Mouse (Mus musculus) splenic B cell, adult 2 months (primary cell): ENCODE data around the gene Gm20388.

Experiments
- DNase-seq: peaks from one replicate; pipeline ENCODE4 v3.0.0-alpha.2; 2011; ENCODE audit warnings: low read depth, low spot score
- H3K27me3 ChIP-seq: 2 replicates; pipeline ENCODE4 v1.6.1; 2012; ENCODE audit warnings: mild to moderate bottlenecking, low read length, moderate library complexity, mixed read lengths; ENCODE audit not compliant: control insufficient read depth, poor library complexity, insufficient read depth, severe bottlenecking
- H3K36me3 ChIP-seq: 2 replicates; pipeline ENCODE4 v1.6.1; 2012; ENCODE audit warnings: mild to moderate bottlenecking, low read length, moderate library complexity, mixed read lengths; ENCODE audit not compliant: control insufficient read depth, poor library complexity, insufficient read depth, severe bottlenecking

Gene Gm20388

DNA sequence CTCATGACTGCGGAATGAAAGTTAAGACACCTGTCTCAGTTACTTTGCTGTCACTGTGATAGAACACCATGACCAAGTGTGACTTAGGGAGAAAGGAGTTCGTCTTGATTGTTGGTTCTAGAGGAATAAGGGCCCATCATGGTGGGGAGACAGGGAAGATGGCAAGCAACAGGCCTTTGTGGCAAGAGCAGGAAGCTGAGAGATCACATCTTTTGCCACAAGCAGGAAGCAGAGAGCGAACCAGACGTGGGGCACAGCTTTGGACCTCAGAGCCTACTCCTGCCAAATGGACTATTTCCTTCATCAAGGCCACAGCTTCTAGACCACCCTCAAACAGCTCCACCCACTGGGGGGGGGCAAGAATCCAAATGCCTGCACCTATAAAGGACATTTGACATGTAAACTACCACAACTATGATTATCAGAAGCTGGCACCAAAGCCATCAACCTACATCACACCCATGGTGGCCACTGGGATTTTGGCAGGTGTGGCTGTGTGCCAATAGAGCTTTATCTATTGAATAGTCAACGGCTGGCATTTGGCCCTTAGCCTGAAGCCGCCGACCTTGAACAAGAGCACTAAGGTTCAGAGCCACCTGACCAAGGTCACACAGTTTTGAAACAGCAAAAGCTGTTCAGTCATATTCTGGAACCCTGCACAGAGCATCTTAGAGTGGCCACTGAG is 2854.3 kb downstream of the Gm20388 start:
- Histone ChIP-seq H3K36me3 (no peaks in the 10 kb centered on the region), H3K27me3 (no peaks in the 10 kb centered on the region)
- no peak for DNase-seq

DNA sequence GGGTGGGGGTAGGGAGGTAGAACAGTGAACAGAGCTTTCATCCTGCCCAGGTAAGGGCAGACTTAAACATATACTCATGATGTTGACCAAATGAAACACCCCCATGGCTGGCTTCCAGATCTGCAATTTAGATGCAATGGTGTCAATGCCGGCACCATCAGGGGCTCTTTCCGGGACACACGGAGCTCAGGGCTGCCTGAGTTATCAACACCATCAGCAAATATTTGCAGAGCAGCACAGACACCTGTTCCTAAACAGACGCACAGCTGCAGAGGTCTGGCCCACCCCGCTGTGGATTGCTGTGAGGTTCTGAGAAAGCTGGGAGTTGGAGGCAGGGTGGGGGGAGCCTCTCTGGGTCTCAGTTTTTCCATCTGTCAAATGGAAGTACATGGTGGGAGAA is 2855.5 kb downstream of the Gm20388 start:
- Histone ChIP-seq H3K27me3 (no peaks in the 10 kb centered on the region), H3K36me3 (no peaks in the 10 kb centered on the region)
- DNase-seq: no peak

DNA sequence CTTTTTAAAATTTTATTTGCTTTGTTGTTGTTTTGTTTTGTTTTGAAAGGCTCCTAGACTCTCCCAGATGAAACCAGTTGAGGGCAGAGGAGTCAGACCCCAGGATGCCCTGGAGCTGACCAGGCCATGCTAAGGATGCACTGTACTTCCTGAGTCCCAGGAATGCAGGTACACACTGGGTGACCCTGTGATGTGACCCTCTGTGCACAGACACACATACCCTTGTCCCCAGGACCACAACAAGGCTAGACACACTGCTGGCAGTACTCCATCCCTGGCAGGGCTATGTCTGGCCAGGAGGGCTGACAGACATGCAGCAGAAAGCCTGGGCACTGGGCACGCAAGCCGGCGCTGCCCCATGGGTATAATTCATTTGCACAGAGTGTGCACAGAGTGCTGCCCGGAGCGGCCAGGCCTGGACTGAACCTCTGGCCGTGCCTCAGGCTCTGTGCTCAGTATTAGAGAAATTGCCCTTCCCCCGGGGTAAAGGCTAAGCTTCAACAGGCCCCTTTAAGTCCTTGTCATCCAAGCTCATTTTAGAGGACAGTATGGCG is 2856.1 kb downstream of the Gm20388 start:
- Histone ChIP-seq H3K27me3 (no peaks in the 10 kb centered on the region), H3K36me3 (no peaks in the 10 kb centered on the region)
- DNase-seq: no peak

DNA sequence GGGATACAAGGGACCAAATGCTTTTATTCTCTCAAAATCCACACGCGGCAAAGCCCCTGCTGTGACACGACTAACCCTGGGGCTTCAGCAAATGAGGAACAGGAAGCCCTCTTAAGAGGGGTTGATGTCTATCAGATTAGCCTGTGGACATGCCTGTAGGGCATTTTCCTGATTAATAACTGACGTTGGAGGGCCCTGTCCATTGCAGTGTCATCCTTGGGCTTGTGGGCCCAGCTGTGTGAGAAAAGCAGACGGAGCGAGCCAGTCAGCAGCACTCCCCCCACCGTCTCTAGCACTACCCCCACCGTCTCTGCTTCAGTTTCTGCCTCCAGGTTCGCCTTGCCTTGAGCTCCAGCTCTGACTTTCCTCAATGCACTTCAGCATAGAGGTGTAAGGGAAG is 2856.6 kb downstream of the Gm20388 start:
- no peak for DNase-seq
- no peaks in the 10 kb centered on the region for H3K27me3 ChIP-seq

DNA sequence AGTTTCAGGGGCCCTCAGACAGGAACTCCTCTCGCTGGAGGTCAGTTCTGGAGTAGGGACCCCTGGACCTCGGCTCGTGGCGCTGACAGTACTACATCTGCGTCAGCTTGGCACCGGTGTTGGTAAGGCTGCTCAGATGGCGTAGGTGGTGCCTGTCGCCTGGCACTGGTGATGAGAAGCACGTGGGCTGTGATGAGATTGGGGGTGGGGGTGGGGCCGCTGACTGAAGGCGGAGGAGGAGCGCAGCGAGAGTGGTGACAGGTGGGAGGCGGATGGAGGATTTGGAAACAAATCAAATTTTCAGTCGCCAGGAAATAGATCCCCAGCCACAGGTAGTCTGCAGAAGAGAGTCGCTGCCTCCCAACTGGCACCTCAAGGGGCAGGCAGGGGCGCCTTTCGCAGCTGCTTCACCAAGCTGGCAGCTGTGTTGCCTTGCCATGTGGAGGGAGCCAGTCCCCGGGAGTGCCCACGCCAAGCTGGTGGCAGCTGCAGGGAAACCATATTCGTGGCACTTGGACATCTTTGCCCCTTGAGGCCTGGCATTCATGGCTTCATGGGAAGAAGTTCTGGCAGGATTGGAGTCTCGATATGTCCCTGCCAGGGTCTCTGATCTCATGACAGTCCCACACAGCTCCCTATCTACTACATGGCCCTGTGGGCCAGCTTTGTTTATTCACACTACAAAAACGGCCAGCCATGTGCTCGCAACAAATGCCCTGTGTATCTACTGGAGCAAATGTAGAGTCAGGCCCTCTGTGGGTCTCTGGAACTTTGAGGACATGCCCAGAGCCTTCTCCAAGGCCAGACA is 2858.8 kb downstream of the Gm20388 start:
- DNase-seq: peak; percentile 13
- H3K27me3 ChIP-seq: no peaks in the 10 kb centered on the region
- no peaks in the 10 kb centered on the region for H3K36me3 ChIP-seq

More for the DNA sequence above, 2856.6 kb downstream of the Gm20388 start:
- no peaks in the 10 kb centered on the region for H3K36me3 ChIP-seq

DNA sequence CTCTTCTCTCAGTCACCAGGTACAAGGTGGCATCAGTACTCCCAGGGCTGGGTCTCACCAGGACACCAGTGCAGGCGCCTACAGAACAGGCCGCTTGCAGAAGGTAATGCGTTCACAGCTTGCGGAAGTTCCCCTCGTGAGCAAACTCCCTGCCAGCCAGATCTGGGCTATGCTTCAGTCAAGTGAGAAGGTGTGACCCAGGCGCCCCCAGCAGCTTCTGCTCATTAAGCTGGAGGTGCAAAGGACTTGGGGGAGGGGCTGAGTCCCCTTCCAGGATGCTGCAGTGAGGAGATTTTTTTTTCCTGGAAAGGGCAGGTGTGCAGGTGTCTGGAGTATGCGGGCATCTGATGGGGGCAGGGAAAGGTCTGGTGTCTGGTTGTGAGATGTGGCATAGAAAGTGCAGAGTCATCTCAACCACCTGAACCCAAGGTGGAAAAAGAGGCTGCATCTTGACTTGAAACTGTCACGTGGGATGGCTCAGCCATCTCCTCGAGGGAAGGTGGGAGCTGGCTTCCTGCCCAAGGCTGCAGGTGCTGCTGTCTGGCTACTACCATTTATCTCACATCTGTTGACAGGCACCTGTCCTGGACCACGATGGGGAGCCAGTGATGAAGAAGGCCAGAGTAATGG is 2861.9 kb downstream of the Gm20388 start:
- peak; percentile 39 for DNase-seq
- Histone ChIP-seq H3K36me3 (no peaks in the 10 kb centered on the region), H3K27me3 (no peaks in the 10 kb centered on the region)

DNA sequence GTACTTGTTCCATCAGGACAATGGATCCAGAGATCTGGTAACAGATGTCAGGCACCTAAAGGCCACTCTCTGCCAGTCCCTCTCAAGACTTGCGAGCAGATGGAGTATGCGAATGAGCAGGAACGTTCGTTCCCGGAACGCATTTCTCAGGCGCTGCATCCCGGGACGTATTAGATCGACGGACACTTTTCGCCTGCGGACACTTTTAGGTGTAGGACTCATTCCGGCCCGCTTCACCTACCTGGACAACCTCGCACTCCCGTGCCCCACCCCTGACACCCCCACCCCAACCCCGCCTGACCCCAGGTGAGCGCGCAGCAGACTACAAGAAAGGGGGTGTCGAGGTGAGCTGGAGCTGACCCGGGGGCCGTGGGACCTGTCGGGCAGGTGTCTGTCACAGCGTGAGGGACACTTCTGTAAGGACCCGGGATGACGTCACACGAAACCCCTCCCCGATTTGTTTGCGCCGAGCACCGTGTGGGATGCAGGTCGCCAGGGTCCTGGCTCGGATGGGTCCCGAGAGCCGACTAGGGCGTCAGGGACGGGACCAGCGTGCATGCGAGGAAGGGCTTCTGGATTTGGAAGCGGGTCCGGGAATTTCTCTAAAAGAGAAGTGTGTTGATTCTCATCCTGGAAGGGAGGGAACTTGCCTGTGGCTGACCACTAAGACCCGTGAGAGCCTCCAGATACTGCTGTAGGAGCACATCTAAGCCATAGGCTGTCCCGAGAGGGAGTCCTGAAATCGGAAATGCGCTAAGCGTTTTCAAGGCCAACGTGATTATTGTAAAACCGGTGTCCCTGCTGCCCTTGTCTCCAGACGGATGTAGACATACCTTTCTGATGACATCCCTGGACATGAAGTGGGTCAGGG is 2864.9 kb downstream of the Gm20388 start, which contains the start of gene Acsf3:
Gene Acsf3 (plus strand): TSS at position 202 of the 871 bp plus-strand sequence.
- DNase-seq: peak; percentile 71

DNA sequence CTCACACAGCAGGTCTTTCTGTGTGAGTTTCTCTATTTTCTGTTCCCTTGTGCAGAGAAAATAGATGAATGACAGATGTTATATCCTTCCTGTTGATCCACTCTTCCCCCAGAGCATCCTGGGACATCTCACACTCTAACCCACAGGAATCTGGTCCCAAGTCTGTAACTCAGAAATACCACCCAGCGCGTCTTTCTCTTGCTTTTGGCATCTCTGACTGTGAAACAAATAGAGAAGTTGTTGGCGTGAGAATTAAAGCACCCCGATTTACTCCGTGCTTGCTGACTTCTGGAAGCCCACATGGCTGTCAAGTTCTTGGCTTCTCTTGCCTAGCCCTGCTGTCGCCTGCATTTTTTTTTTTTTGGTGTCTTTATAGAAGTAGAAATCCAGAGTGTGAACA is 2867.1 kb downstream of the Gm20388 start:
- DNase-seq: no peak
- Histone ChIP-seq H3K27me3 (no peaks in the 10 kb centered on the region), H3K36me3 (peaks cover 2% of the 10 kb centered on the region; the same call in 1 of the 2 replicates)

More for the DNA sequence above, 2864.9 kb downstream of the Gm20388 start, which contains the start of gene Acsf3:
- Histone ChIP-seq H3K27me3 (no peaks in the 10 kb centered on the region), H3K36me3 (no peaks in the 10 kb centered on the region)

DNA sequence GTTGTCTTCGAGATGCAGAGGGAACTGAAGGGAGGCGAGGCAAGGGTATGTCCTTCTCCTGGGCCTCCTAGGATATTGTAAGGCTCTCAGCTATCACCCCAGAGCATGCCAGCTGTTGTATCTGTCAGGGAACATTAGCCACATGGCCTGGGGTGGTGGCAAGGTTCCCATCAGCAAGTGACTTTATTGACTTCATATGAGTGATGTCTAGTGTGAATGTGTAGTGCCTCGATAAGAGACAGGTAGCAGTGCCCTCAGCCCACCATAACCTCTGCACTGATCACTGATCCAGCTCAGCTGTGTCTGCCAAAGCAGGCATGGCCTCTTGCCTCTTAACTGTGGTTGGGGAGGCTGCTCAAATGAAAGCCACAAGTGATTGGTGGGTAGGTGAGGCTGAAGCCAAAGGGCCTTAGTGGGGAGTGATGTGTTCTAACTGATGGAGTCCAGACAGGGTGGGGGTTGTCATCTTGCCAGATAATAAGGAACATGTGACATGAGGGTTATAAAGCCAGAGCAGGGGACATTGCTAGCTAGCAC is 2868.1 kb downstream of the Gm20388 start:
- Histone ChIP-seq H3K27me3 (no peaks in the 10 kb centered on the region), H3K36me3 (peaks cover 3% of the 10 kb centered on the region; the same call in 1 of the 2 replicates)
- no peak for DNase-seq

DNA sequence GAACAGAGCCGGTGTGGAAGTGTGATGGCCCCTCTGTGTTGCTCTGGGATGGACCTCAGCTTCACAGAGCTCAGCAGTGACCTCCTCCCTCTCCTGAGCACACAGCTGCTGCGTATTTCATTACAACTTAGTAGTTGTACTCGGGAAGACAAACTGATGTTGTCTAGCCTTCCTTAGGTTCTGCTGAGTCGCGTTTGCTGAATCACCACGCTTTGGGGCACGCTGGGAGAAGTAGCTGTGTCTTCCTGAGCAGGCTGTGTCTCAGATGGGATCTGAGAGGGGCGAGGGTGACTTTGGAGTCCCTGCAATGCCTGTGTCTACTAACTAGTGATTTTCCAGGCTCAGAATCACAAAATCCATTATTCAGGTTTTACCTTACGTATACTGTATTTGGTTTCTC is 2868.6 kb downstream of the Gm20388 start:
- Histone ChIP-seq H3K36me3 (peaks cover 4% of the 10 kb centered on the region; the same call in 1 of the 2 replicates), H3K27me3 (no peaks in the 10 kb centered on the region)
- DNase-seq: no peak

DNA sequence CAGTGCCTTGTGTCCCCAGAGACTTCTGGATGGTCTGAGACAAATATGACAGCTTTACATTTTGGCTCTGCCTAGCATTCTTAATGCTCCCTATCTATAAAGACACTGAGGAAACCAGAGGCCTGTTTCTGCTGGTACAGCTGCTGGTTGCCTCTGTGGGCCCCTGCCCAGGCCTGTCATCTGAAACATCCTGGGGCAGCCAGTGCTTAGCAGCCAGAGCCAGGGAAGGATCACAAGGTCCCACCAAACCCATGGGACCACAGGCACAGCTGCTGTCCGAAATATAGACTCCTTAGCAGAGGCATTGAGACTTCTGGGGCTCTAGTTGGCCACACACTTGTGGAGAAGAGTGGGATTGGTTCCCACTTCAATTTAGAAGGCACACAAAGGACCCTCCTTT is 2874.1 kb downstream of the Gm20388 start:
- H3K36me3 ChIP-seq: peaks cover 5% of the 10 kb centered on the region; the same call in 1 of the 2 replicates
- DNase-seq: no peak
- no peaks in the 10 kb centered on the region for H3K27me3 ChIP-seq

DNA sequence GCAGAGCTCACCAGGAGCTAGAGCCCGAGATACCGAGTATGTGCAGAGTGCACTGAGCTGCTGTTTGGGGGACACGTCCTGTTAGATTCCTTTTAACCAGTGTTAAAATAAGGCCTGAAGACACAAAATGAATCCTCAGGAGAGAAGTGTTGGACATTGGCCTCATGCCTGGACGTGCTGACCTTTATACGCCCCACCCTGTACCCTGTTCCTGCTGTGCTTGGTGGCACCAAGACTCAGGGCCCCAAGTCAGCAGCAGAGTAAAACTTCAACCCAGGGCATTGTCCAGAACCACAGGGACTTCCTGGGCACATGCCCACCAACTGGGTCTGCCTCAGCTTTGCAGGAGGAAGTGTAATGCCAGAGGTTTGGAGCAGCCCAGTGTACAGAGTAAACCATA is 2879.2 kb downstream of the Gm20388 start:
- Histone ChIP-seq H3K36me3 (no peaks in the 10 kb centered on the region; the same call in 1 of the 2 replicates), H3K27me3 (no peaks in the 10 kb centered on the region)
- no peak for DNase-seq

DNA sequence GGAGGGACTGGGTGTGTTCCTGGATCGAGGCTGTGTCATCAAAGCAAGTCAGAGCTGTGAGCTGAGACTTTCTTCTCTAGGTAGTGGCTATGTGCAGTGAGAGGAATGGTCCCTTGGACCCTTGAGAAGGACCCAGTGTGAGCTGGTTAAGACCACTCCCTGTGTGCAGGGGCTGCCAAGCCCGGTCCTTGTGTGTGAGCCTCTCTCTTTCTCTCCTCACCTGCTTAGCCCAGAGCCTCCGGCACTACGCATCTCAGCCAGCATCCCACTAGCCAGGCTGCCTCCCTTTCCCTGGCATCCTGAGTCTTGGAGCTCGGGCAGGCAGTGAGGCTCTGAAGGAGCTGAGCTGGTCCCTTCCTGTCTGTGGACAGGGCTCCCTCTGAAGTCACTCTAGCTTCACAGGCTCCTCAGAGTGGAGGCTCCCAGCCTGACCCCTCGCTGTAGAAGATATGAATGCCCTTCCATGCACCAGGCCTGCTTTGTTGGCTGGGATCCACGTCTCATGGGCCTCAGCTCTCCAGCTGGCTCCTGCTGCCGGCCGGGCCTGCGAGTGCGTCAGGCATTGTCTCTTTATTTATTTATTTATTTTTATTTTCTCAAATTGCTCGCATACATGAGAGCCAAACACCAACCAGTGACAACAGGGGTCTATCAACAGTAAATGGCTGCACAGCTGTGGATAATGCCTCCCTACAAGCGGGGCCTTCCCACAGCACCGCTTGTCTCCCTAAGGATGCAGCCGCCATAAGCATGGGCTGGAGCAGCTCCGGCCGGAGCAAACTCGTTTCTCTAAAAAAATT is 2882.9 kb downstream of the Gm20388 start:
- no peak for DNase-seq
- H3K27me3 ChIP-seq: no peaks in the 10 kb centered on the region
- H3K36me3 ChIP-seq: no peaks in the 10 kb centered on the region
